Mouse (Mus musculus): ENCODE results near the gene Zfp36. TPM values are rescaled to one million over a fixed set of nuclear protein-coding genes. Genes with fewer than 3 reads are reported as not detected.
A peak's percentile ranks its signal among the peaks of the same experiment; 100 is the strongest.

The Zfp36 gene
- total RNA-seq, 2 experiments from 2014 or later: 15.5 to 16.5 TPM

DNA sequence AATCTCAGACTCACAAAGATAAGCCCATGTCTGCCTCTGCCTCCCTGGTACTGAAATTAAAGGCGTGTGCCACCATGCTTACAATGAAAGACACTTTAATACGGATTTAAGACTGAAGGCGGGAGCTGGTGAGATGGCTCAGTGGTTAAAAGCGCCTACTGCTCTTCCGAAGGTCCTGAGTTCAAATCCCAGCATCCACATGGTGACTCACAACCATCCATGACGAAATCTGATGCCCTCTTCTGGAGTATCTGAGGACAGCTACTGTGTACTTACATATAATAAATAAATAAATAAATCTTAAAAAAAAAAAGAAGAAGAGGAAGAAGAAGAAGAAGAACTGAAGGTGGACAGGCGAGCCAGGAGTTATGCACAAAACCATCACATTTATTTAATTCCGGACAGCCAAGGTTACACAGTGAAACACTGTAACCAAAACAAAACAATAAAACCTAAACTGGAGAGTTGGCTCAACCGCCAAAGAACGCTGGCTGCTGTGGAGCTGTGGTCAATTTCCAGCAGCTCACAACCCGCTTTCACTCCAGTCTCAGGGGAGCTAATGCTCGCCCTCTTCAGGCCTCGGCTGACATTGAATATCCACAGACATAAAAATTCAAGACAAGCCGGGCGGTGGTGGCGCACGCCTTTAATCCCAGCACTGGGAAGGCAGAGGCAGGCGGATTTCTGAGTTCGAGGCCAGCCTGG lies 40.7 kb downstream of the Zfp36 start:
- DNase-seq (ENCODE audit: low spot score in 2 of 2): peak in 1 of 2 experiments; percentile 50

DNA sequence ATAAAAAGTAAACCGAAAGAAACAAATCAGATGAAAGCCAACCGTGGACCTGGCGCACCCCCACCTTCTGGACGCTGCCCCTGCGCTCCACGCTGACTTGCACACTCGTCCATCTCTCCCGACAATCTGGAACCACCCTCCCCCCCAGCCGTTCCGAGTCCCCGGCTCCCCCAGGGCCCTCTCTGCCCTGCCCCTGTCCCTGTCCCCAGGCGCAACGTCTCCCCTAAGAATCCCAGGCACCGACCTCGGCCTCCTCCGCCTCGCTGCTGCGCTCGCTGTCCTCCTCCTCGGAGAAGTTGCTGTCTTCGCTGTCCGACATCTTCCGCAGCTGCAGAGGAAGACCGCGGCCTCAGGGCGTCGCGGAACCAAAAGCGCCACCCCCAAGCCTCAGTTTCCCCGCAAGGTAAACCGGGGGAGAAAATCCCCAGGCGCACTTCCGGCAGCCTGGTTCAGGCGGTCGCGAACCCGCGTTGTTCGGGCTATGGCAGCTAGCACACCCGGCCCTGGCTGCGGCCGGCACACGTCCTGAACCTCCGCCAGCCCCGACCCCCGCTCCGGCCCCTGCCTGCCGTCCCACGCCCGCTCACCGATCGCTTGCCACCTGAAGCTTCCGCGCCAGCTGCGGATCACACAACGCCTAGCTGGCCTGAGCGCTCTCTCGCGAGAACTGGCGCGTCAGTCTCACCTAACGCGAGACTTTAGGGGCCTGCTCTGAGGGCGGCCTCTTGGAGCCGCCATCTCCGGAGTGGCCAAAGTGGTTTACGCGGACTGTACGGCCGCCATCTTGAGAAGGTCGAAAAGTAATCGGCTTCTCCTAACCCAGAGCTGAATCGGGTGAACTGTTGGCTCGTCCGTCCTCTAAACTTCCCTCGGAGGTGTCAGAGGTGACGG lies 41.7 kb downstream of the Zfp36 start, which contains the start of gene Supt5:
Supt5 (minus strand) TSS at position 639 of the 891 bp plus-strand sequence.
- DNase-seq (ENCODE audit: low spot score in 2 of 2): peak; percentile 94

DNA sequence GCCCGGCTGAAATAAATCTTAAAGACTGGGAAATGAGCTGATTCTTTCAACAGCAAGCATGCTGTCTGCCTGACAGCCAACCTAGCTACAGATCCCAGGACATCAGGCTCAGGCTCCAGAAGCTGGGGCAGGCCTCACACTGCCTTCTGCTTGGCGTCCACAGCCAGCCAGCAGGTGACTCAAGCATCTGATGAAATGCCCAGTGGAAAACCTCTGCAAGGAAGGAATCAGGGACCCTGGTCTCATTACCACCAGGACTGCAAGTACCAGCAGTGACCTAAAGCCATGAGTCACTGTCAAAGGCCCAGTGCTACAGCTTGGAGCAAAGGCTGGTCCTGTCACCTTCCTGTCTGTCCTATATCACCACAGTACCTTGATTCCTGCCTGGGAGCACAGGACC lies 44.6 kb downstream of the Zfp36 start:
- no peak for DNase-seq (ENCODE audit: low spot score in 2 of 2)

DNA sequence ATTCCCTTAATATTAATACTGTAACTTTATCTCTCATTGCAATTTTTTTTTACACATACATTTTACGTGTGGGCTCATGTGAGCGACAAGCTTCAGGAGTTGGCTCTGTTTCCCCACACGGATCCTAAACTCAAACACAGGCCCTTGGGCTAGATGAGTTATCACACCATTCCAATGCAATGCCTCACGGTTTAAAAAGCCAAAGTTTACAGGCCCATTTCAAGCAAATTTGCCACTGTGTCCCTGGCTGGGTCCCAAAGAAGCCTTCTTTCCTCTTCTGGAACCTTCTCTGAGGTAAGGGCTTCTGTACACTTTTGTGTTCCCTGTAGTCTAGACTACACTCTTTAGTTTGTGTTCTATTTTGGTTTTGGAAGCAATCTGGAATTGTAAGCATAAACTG lies 45.5 kb downstream of the Zfp36 start:
- no peak for DNase-seq (ENCODE audit: low spot score in 2 of 2)

DNA sequence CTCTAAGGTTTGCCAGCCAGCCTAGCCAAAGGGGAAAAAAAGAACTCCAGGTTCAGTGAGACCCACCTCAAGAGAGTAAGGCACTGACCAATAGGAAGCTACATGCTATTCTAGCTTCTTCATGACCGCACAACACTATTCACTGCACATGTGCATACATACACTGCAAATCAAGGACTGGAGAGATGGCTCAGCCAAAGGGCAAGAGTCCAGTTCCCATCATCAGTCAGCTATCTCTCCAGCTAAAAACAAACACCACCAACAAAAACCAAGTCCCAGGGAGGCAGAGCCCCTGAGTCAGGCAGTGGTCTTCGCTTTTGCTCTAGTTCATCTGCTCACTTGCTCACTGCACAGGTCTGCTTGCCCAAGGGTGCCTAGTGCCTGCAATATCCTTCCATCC lies 51.8 kb downstream of the Zfp36 start:
- DNase-seq (ENCODE audit: low spot score in 2 of 2): no peak

Other genes starting within 250 kb of the Zfp36 start
- 100 to 1,000 TPM in 1 of 2 experiments, 10 to 100 TPM in 1; 98.0 to 114 TPM for gene Fbl, start 210.5 kb downstream of the Zfp36 start, total RNA-seq (2021)
- gene Dyrk1b, start 200.8 kb downstream of the Zfp36 start, total RNA-seq (2021): 10 to 100 TPM; 21.3 to 22.9 TPM
- 10 to 100 TPM; 22.3 to 27.8 TPM for gene Eid2, start 112.4 kb downstream of the Zfp36 start, total RNA-seq (2021)
- 10 to 100 TPM in 1 of 2 experiments, 1 to 10 TPM in 1; 9.4 to 10.1 TPM for gene Eid2b, start 102.5 kb downstream of the Zfp36 start, total RNA-seq (2021)
- not detected for gene Selenov, start 89.1 kb downstream of the Zfp36 start, total RNA-seq (2021)
- under 1 TPM in 1 of 2 experiments, not detected in 1; 0.35 TPM for gene Dll3, start 78.0 kb downstream of the Zfp36 start, total RNA-seq (2021)
- 10 to 100 TPM; 72.4 to 98.0 TPM for gene Timm50, start 68.2 kb downstream of the Zfp36 start, total RNA-seq (2021)
- 100 to 1,000 TPM; 143 to 193 TPM for gene Supt5, start 41.5 kb downstream of the Zfp36 start, total RNA-seq (2021)
- gene Rps16, start 29.6 kb downstream of the Zfp36 start, total RNA-seq (2021): 100 to 1,000 TPM; 983 to 986 TPM
- gene Plekhg2, start 7.7 kb downstream of the Zfp36 start, total RNA-seq (2021): 10 to 100 TPM; 14.4 to 22.2 TPM
- 10 to 100 TPM; 36.9 to 37.0 TPM for gene Med29, start 12.5 kb upstream of the Zfp36 start, total RNA-seq (2021)
- 10 to 100 TPM; 76.7 to 86.6 TPM for gene Paf1, start 12.7 kb upstream of the Zfp36 start, total RNA-seq (2021)
- 1 to 10 TPM; 8.0 to 9.5 TPM for gene Gmfg, start 57.2 kb upstream of the Zfp36 start, total RNA-seq (2021)
- 10 to 100 TPM; 10.7 to 13.1 TPM for gene Lrfn1, start 71.7 kb upstream of the Zfp36 start, total RNA-seq (2021)
- not detected for gene Ifnl2, start 130.2 kb upstream of the Zfp36 start, total RNA-seq (2021)
- not detected for gene Ifnl3, start 142.6 kb upstream of the Zfp36 start, total RNA-seq (2021)
- not detected for gene Sycn, start 160.6 kb upstream of the Zfp36 start, total RNA-seq (2021)
- not detected for gene Nccrp1, start 167.0 kb upstream of the Zfp36 start, total RNA-seq (2021)
- gene Samd4b, start 217.9 kb upstream of the Zfp36 start, total RNA-seq (2021): 10 to 100 TPM; 67.9 to 72.7 TPM
- 10 to 100 TPM; 21.4 to 25.2 TPM for gene Pak4, start 217.9 kb upstream of the Zfp36 start, total RNA-seq (2021)

Data from adrenal gland, adult 18-20 months (tissue).